Mouse (Mus musculus) lung, embryonic 16.5 days (tissue): ENCODE results near the gene Camk2d. TPM values are rescaled to one million over a fixed set of nuclear protein-coding genes. Genes with fewer than 3 reads are reported as not detected.
A peak's percentile ranks its signal among the peaks of the same experiment; 100 is the strongest.

ENCODE experiments used
- ATAC-seq: fragments of 200-750 bp; cut with Nextera tagmentation; 2 replicates; pipeline ENCODE4 v1.8.0; 2017; ENCODE audit warnings: low read depth, mild to moderate bottlenecking, moderate library complexity
- H3K27ac ChIP-seq: fragments of 300-500 bp; sonication (generic); 2 replicates; pipeline ENCODE4 v1.5.1; 2014; ENCODE audit warnings: mild to moderate bottlenecking, control low read depth, low read length
- H3K27me3 ChIP-seq: fragments of 300-500 bp; sonication (generic); 2 replicates; pipeline ENCODE4 v1.6.1; 2014; ENCODE audit warnings: low read depth, low read length, mixed read lengths; ENCODE audit not compliant: control insufficient read depth, insufficient read depth
- H3K36me3 ChIP-seq: fragments of 300-500 bp; sonication (generic); 2 replicates; pipeline ENCODE4 v1.6.1; 2014; ENCODE audit warnings: low read length; ENCODE audit not compliant: control insufficient read depth, insufficient read depth
- H3K4me1 ChIP-seq: fragments of 300-500 bp; sonication (generic); replicated peaks from 2 replicates; pipeline ENCODE4 v1.6.1; 2014; ENCODE audit warnings: low read length, mixed read lengths; ENCODE audit not compliant: control insufficient read depth, insufficient read depth
- H3K4me2 ChIP-seq: fragments of 300-500 bp; sonication (generic); 2 replicates; pipeline ENCODE4 v1.6.1; 2014; ENCODE audit warnings: low read depth, low read length, control low read depth
- H3K4me3 ChIP-seq: fragments of 300-500 bp; sonication (generic); 2 replicates; pipeline ENCODE4 v1.5.1; 2014; ENCODE audit warnings: mild to moderate bottlenecking, low read length, control low read depth
- H3K9ac ChIP-seq: fragments of 300-500 bp; sonication (generic); 2 replicates; pipeline ENCODE4 v1.6.1; 2014; ENCODE audit warnings: low read length, control low read depth
- H3K9me3 ChIP-seq: fragments of 300-500 bp; sonication (generic); 2 replicates; pipeline ENCODE4 v1.6.1; 2016; ENCODE audit warnings: low read length; ENCODE audit not compliant: control insufficient read depth
- WGBS: fragments of 180-500 bp; shearing (Covaris S2); extraction: QIAGEN DNeasy Blood & Tissue Kit; methylation state at CpG from one replicate; pipeline ENCODE4 v1.1.7; 2014; 5-methylcytosine and 5-hydroxymethylcytosine counted together
- polyA plus RNA-seq: library from polyadenylated mRNA; unstranded; fragments of >200 nt; fragmentation: Nextera tagmentation; extraction: Ambion mirVana; gene quantifications from 2 replicates; pipeline ENCODE4 v1.2.1, GENCODE M21; 2015

Gene Camk2d
- polyA plus RNA-seq = 34.3 and 35.0 TPM in 2 replicates

- peak within 1 kb of the TSS; percentile 91 for H3K4me3 ChIP-seq
- H3K9me3 ChIP-seq = no peaks in the 10 kb centered on the region
- peak within 1 kb of the TSS; percentile 93 for H3K9ac ChIP-seq
- no peaks in the 10 kb centered on the region for H3K27me3 ChIP-seq
- ATAC-seq = peak; percentile 91
- H3K4me2 ChIP-seq = peak within 1 kb of the TSS; percentile 93
- H3K36me3 ChIP-seq = 0 out of 2 replicates have a peak, but pooled peaks cover 2% of the 10 kb centered on the region
- under 1% methylated on average over 16 of the region's 16 CpGs for WGBS
- H3K27ac ChIP-seq = peak within 1 kb of the TSS; percentile 99
- H3K4me1 ChIP-seq = peaks cover 7% of the 10 kb centered on the region; the same call in 1 of the 2 replicates
These were observed at the start of gene Camk2d for GRCm38 (mm10) chr3:126596086-126596485. Gene Camk2d (plus strand): TSS chr3:126596302.

GRCm38 (mm10) chr3:126547941-126548340, 48.2 kb upstream of the Camk2d start:
- Histone ChIP-seq H3K4me1 (no peaks in the 10 kb centered on the region), H3K4me2 (no peak overlapping the region), H3K4me3 (no peak overlapping the region), H3K9me3 (no peaks in the 10 kb centered on the region), H3K27ac (no peak overlapping the region), H3K36me3 (no peaks in the 10 kb centered on the region), H3K9ac (no peak overlapping the region), H3K27me3 (no peaks in the 10 kb centered on the region)
- no peak for ATAC-seq

GRCm38 (mm10) chr3:126563646-126564045, 32.5 kb upstream of the Camk2d start:
- WGBS = 57% methylated on average over 2 of the region's 2 CpGs
- ATAC-seq = peak; percentile 59
- H3K9ac ChIP-seq = no peak overlapping the region
- H3K9me3 ChIP-seq = no peaks in the 10 kb centered on the region; the same call in 1 of the 2 replicates
- H3K4me3 ChIP-seq = no peak overlapping the region
- H3K4me1 ChIP-seq = no peaks in the 10 kb centered on the region
- H3K27ac ChIP-seq = no peak overlapping the region
- H3K36me3 ChIP-seq = no peaks in the 10 kb centered on the region
- no peaks in the 10 kb centered on the region for H3K27me3 ChIP-seq
- H3K4me2 ChIP-seq = no peak overlapping the region

- H3K27me3 ChIP-seq = no peaks in the 10 kb centered on the region
These were observed 25.5 kb upstream of the Camk2d start for GRCm38 (mm10) chr3:126570628-126571027.

GRCm38 (mm10) chr3:126572915-126573314, 23.2 kb upstream of the Camk2d start:
- Histone ChIP-seq H3K36me3 (no peaks in the 10 kb centered on the region), H3K4me1 (no peaks in the 10 kb centered on the region), H3K4me2 (no peak overlapping the region), H3K27me3 (no peaks in the 10 kb centered on the region), H3K27ac (no peak overlapping the region), H3K9me3 (no peaks in the 10 kb centered on the region), H3K9ac (no peak overlapping the region), H3K4me3 (no peak overlapping the region)
- 55% methylated on average over 5 of the region's 5 CpGs for WGBS
- no peak for ATAC-seq

More at GRCm38 (mm10) chr3:126570628-126571027, 25.5 kb upstream of the Camk2d start:
- H3K4me2 ChIP-seq = no peak overlapping the region
- no peak overlapping the region for H3K9ac ChIP-seq
- 81% methylated on average over 1 of the region's 1 CpGs for WGBS
- no peaks in the 10 kb centered on the region for H3K36me3 ChIP-seq
- no peak overlapping the region for H3K4me3 ChIP-seq
- ATAC-seq = no peak
- no peak overlapping the region for H3K27ac ChIP-seq
- no peaks in the 10 kb centered on the region; the same call in 1 of the 2 replicates for H3K9me3 ChIP-seq
- H3K4me1 ChIP-seq = no peaks in the 10 kb centered on the region

GRCm38 (mm10) chr3:126575927-126576326, 20.2 kb upstream of the Camk2d start:
- Histone ChIP-seq H3K9me3 (no peaks in the 10 kb centered on the region), H3K27me3 (no peaks in the 10 kb centered on the region), H3K4me3 (no peak overlapping the region), H3K27ac (no peak overlapping the region), H3K9ac (no peak overlapping the region), H3K4me2 (no peak overlapping the region), H3K4me1 (no peaks in the 10 kb centered on the region), H3K36me3 (no peaks in the 10 kb centered on the region)
- 47% methylated on average over 2 of the region's 2 CpGs for WGBS
- no peak for ATAC-seq

GRCm38 (mm10) chr3:126586134-126586533, 10.0 kb upstream of the Camk2d start:
- no peaks in the 10 kb centered on the region for H3K4me1 ChIP-seq
- ATAC-seq = no peak
- H3K36me3 ChIP-seq = no peaks in the 10 kb centered on the region
- no peak overlapping the region for H3K9ac ChIP-seq
- H3K4me3 ChIP-seq = no peak overlapping the region
- H3K27ac ChIP-seq = no peak overlapping the region
- H3K27me3 ChIP-seq = no peaks in the 10 kb centered on the region
- H3K4me2 ChIP-seq = no peak overlapping the region
- no peaks in the 10 kb centered on the region for H3K9me3 ChIP-seq
- 76% methylated on average over 3 of the region's 3 CpGs for WGBS

- Histone ChIP-seq H3K36me3 (no peaks in the 10 kb centered on the region), H3K9me3 (no peaks in the 10 kb centered on the region), H3K4me2 (no peak overlapping the region), H3K27ac (no peak overlapping the region), H3K27me3 (no peaks in the 10 kb centered on the region), H3K4me1 (no peaks in the 10 kb centered on the region), H3K9ac (no peak overlapping the region), H3K4me3 (no peak overlapping the region)
- 87% methylated on average over 3 of the region's 3 CpGs for WGBS
- no peak for ATAC-seq
These were observed 8.6 kb upstream of the Camk2d start for GRCm38 (mm10) chr3:126587477-126587876.

GRCm38 (mm10) chr3:126589556-126589955, 6.5 kb upstream of the Camk2d start:
- Histone ChIP-seq H3K9me3 (no peaks in the 10 kb centered on the region), H3K9ac (no peak overlapping the region), H3K4me1 (no peaks in the 10 kb centered on the region), H3K27me3 (no peaks in the 10 kb centered on the region), H3K4me2 (no peak overlapping the region), H3K36me3 (no peaks in the 10 kb centered on the region), H3K27ac (no peak overlapping the region), H3K4me3 (no peak overlapping the region)
- 88% methylated on average over 7 of the region's 7 CpGs for WGBS
- no peak for ATAC-seq

- Histone ChIP-seq H3K36me3 (no peaks in the 10 kb centered on the region), H3K4me1 (peaks cover 7% of the 10 kb centered on the region; the same call in 1 of the 2 replicates), H3K4me3 (no peak overlapping the region), H3K27me3 (no peaks in the 10 kb centered on the region), H3K9me3 (no peaks in the 10 kb centered on the region), H3K4me2 (peak overlapping the region; percentile 93), H3K9ac (no peak overlapping the region; the same call in none of the 2 replicates), H3K27ac (peak overlapping the region; percentile 99; the same call in 1 of the 2 replicates)
- no peak for ATAC-seq
- WGBS = 46% methylated on average over 4 of the region's 4 CpGs
These were observed 646 bp upstream of the Camk2d start for GRCm38 (mm10) chr3:126595456-126595855.
